Mouse (Mus musculus): Measurements from ENCODE around the gene Zeb2.

- no peak for TF ChIP-seq CTCF (IDR thresholded peaks at IDR 0.05; ENCODE audit: borderline replicate concordance, control insufficient read depth, extremely low read depth, insufficient read depth, low read length, poor library complexity)
- no peak for TF ChIP-seq POLR2A (IDR thresholded peaks at IDR 0.05; ENCODE audit: control insufficient read depth, extremely low read depth, insufficient read depth, low read length, poor library complexity)
These were observed 20.5 kb downstream of the Zeb2 start for GRCm38 (mm10) chr2:45096638-45097247.

Measured in thymus, adult 2 months (tissue).